Mouse (Mus musculus) stomach, postnatal 0 days (tissue): ENCODE results near the gene Rufy4.

Source experiments
- CTCF ChIP-seq: IDR thresholded peaks from 2 replicates; pipeline ENCODE4 v1.5.1; 2016; ENCODE audit warnings: antibody characterized with exemption, low read depth, mild to moderate bottlenecking, moderate library complexity
- EP300 ChIP-seq: optimal IDR thresholded peaks from 2 replicates; pipeline ENCODE3; 2016; ENCODE audit warnings: antibody characterized with exemption

GRCm38 (mm10) chr1:74088569-74088968 lies 36.8 kb upstream of the Rufy4 start:
- TF ChIP-seq CTCF (no peak), EP300 (no peak)
